Mouse (Mus musculus) liver, embryonic 14.5 days (tissue): ENCODE results near the gene Fmn2. TPM values are rescaled to one million over a fixed set of nuclear protein-coding genes. Genes with fewer than 3 reads are reported as not detected.

ENCODE experiments used
- ATAC-seq: fragments of 200-750 bp; cut with Nextera tagmentation; 2 replicates; pipeline ENCODE4 v1.8.0; 2017; ENCODE audit warnings: moderate number of reproducible peaks, mild to moderate bottlenecking, moderate library complexity; ENCODE audit not compliant: insufficient read depth
- DNase-seq, 3 experiments: peaks; one replicate each; pipeline ENCODE4 v3.0.0-alpha.2; 2012 to 2013; ENCODE audit warnings: low read depth in 3 of 3, low spot score in 3 of 3
- H3K27ac ChIP-seq: fragments of 300-500 bp; sonication (generic); 2 replicates; pipeline ENCODE4 v1.5.1; 2014; ENCODE audit warnings: moderate library complexity, mild to moderate bottlenecking, control low read depth, inconsistent platforms
- H3K27me3 ChIP-seq: fragments of 300-500 bp; sonication (generic); 2 replicates; pipeline ENCODE4 v1.6.1; 2014; ENCODE audit warnings: mild to moderate bottlenecking, low read length, moderate library complexity; ENCODE audit not compliant: control insufficient read depth, insufficient read depth
- H3K36me3 ChIP-seq: fragments of 300-500 bp; sonication (generic); replicated peaks from 2 replicates; pipeline ENCODE4 v1.6.1; 2014; ENCODE audit warnings: low read depth; ENCODE audit not compliant: control insufficient read depth, insufficient read depth
- H3K4me1 ChIP-seq, 2 experiments: fragments of 200-500 bp in 1 of 2; fragments of 300-500 bp in 1 of 2; sonication (generic) in 1 of 2; replicated peaks; 2 replicates each; pipeline ENCODE4 v1.6.1; 2012 to 2014; ENCODE audit warnings: antibody characterized with exemption in 1 of 2, inconsistent platforms in 1 of 2, low read length in 1 of 2; ENCODE audit not compliant: control insufficient read depth in 2 of 2, insufficient read depth in 2 of 2
- H3K4me2 ChIP-seq: fragments of 300-500 bp; sonication (generic); 2 replicates; pipeline ENCODE4 v1.6.1; 2014; ENCODE audit warnings: low read depth, mild to moderate bottlenecking, control low read depth, moderate library complexity
- H3K4me3 ChIP-seq, 2 experiments: fragments of 200-500 bp in 1 of 2; fragments of 300-500 bp in 1 of 2; sonication (generic) in 1 of 2; 2 replicates each; pipeline ENCODE4 v1.5.1; 2012 to 2014; ENCODE audit warnings: low read depth in 2 of 2, low read length in 2 of 2, mild to moderate bottlenecking in 2 of 2, control low read depth in 1 of 2, inconsistent platforms in 1 of 2, moderate library complexity in 1 of 2; ENCODE audit not compliant: insufficient read depth in 1 of 2
- H3K9ac ChIP-seq: fragments of 300-500 bp; sonication (generic); replicated peaks from 2 replicates; pipeline ENCODE4 v1.6.1; 2014; ENCODE audit warnings: mild to moderate bottlenecking, control low read depth, moderate library complexity
- H3K9me3 ChIP-seq: fragments of 300-500 bp; sonication (generic); 2 replicates; pipeline ENCODE4 v1.6.1; 2016; ENCODE audit warnings: low read length, mixed read lengths; ENCODE audit not compliant: control insufficient read depth
- CTCF ChIP-seq: IDR thresholded peaks from 2 replicates; pipeline ENCODE4 v1.5.1; 2016; ENCODE audit warnings: antibody characterized with exemption, low read depth, control low read depth
- EP300 ChIP-seq: IDR thresholded peaks from 2 replicates; pipeline ENCODE4 v1.6.1; 2016; ENCODE audit warnings: antibody characterized with exemption, low read depth
- WGBS: fragments of 180-500 bp; shearing (Covaris S2); extraction: QIAGEN DNeasy Blood & Tissue Kit; methylation state at CpG from one replicate; pipeline ENCODE4 v1.1.7; 2014; ENCODE audit not compliant: insufficient replicate concordance; 5-methylcytosine and 5-hydroxymethylcytosine counted together
- polyA plus RNA-seq, 2 experiments: library from polyadenylated mRNA; depleted of rRNA in 1 of 2; stranded (reverse) in 1 of 2; unstranded in 1 of 2; fragments of >200 nt; fragmentation: Nextera tagmentation in 1 of 2; extraction: Ambion mirVana in 1 of 2; gene quantifications; 2 replicates each; pipeline versions ENCODE4 v1.2.1 to v1.2.3; 2012 to 2014

Gene Fmn2
- polyA plus RNA-seq, 2 experiments: 0.03 TPM; not detected in 1

GRCm38 (mm10) chr1:174669132-174669531 is 167.5 kb downstream of the Fmn2 start:
- no peak for ATAC-seq
- TF ChIP-seq CTCF (no peak), EP300 (no peak)
- Histone ChIP-seq H3K9ac (no peak overlapping the region), H3K4me1 (no peaks in the 10 kb centered on the region), H3K27ac (no peak overlapping the region), H3K36me3 (no peaks in the 10 kb centered on the region), H3K4me2 (no peak overlapping the region), H3K4me3 (no peak overlapping the region), H3K9me3 (no peaks in the 10 kb centered on the region), H3K27me3 (no peaks in the 10 kb centered on the region)
- DNase-seq: no peak
- WGBS: 36% methylated on average over 1 of the region's 1 CpGs

GRCm38 (mm10) chr1:174670846-174671245 is 169.2 kb downstream of the Fmn2 start:
- no peak overlapping the region for H3K4me2 ChIP-seq
- H3K4me1 ChIP-seq: no peaks in the 10 kb centered on the region
- 69% methylated on average over 8 of the region's 8 CpGs for WGBS
- no peaks in the 10 kb centered on the region for H3K9me3 ChIP-seq
- H3K9ac ChIP-seq: no peak overlapping the region
- DNase-seq (no peak), ATAC-seq (no peak)
- TF ChIP-seq EP300 (no peak), CTCF (no peak)
- H3K36me3 ChIP-seq: no peaks in the 10 kb centered on the region
- no peak overlapping the region for H3K27ac ChIP-seq
- no peaks in the 10 kb centered on the region for H3K27me3 ChIP-seq
- H3K4me3 ChIP-seq: no peak overlapping the region

GRCm38 (mm10) chr1:174674586-174674985 is 173.0 kb downstream of the Fmn2 start:
- no peak overlapping the region for H3K9ac ChIP-seq
- no peak overlapping the region for H3K4me2 ChIP-seq
- no peaks in the 10 kb centered on the region for H3K4me1 ChIP-seq
- ATAC-seq (no peak), DNase-seq (peak in 1 of 3 experiments; percentile 9)
- no peaks in the 10 kb centered on the region for H3K9me3 ChIP-seq
- peak; percentile 68 for TF ChIP-seq CTCF
- no peak for TF ChIP-seq EP300
- H3K4me3 ChIP-seq: no peak overlapping the region
- no peak overlapping the region for H3K27ac ChIP-seq
- H3K36me3 ChIP-seq: no peaks in the 10 kb centered on the region
- H3K27me3 ChIP-seq: no peaks in the 10 kb centered on the region
- WGBS: 33% methylated on average over 8 of the region's 8 CpGs

GRCm38 (mm10) chr1:174675316-174675715 is 173.7 kb downstream of the Fmn2 start:
- Histone ChIP-seq H3K27me3 (no peaks in the 10 kb centered on the region), H3K4me2 (no peak overlapping the region), H3K36me3 (no peaks in the 10 kb centered on the region), H3K4me3 (no peak overlapping the region), H3K27ac (no peak overlapping the region), H3K9ac (no peak overlapping the region), H3K9me3 (no peaks in the 10 kb centered on the region), H3K4me1 (no peaks in the 10 kb centered on the region)
- WGBS: 74% methylated on average over 6 of the region's 6 CpGs
- no peak for TF ChIP-seq CTCF
- TF ChIP-seq EP300: no peak
- ATAC-seq (no peak), DNase-seq (no peak)

GRCm38 (mm10) chr1:174676187-174676586 is 174.6 kb downstream of the Fmn2 start:
- 64% methylated on average over 3 of the region's 3 CpGs for WGBS
- H3K27me3 ChIP-seq: no peaks in the 10 kb centered on the region
- no peaks in the 10 kb centered on the region for H3K4me1 ChIP-seq
- DNase-seq (no peak), ATAC-seq (no peak)
- no peak for TF ChIP-seq EP300
- TF ChIP-seq CTCF: no peak
- no peaks in the 10 kb centered on the region for H3K36me3 ChIP-seq
- no peak overlapping the region for H3K27ac ChIP-seq
- H3K9me3 ChIP-seq: no peaks in the 10 kb centered on the region
- H3K9ac ChIP-seq: no peak overlapping the region
- H3K4me2 ChIP-seq: no peak overlapping the region
- H3K4me3 ChIP-seq: no peak overlapping the region

- Histone ChIP-seq H3K27ac (no peak overlapping the region), H3K4me3 (no peak overlapping the region), H3K9me3 (no peaks in the 10 kb centered on the region), H3K4me1 (no peaks in the 10 kb centered on the region), H3K36me3 (no peaks in the 10 kb centered on the region), H3K27me3 (no peaks in the 10 kb centered on the region), H3K4me2 (no peak overlapping the region), H3K9ac (no peak overlapping the region)
- TF ChIP-seq CTCF (no peak), EP300 (no peak)
- no peak for ATAC-seq
- no peak for DNase-seq
- WGBS: 33% methylated on average over 4 of the region's 4 CpGs
Observed at GRCm38 (mm10) chr1:174677211-174677610, 175.6 kb downstream of the Fmn2 start.
